Mouse (Mus musculus) heart, adult 10 weeks (tissue): ENCODE data around the gene Man2b2. TPM values are rescaled to one million over a fixed set of nuclear protein-coding genes. Genes with fewer than 3 reads are reported as not detected.

Experiments used
- polyA plus RNA-seq: library from polyadenylated mRNA; stranded (reverse); fragments of 350-450 nt; fragmentation: Illumina TruSeq; extraction: RNeasy Lipid Tissue Mini Kit (QIAGEN cat#74804); gene quantifications from one replicate; pipeline ENCODE4 v1.2.3, GENCODE M21; 2014; ENCODE audit warnings: low read depth, low replicate concordance

Man2b2 gene
- 11.8 TPM for polyA plus RNA-seq

GRCm38 (mm10) chr5:36829913-36830879 lies at the start of gene Man2b2:
Gene Man2b2, minus strand, starts transcription at chr5:36830653.

GRCm38 (mm10) chr5:36868266-36869090 lies 38.0 kb upstream of the Man2b2 start, which contains the start of gene Ppp2r2c:
Gene Ppp2r2c, plus strand, starts transcription at chr5:36868513.

GRCm38 (mm10) chr5:36796296-36797014 lies 34.0 kb downstream of the Man2b2 start, which contains the start of gene Mrfap1:
Gene Mrfap1, minus strand, starts transcription at chr5:36796772.

Other genes starting within 250 kb of the Man2b2 start
- gene Tbc1d14, start 237.4 kb downstream of the Man2b2 start, polyA plus RNA-seq, result 11.7 TPM
- 67.6 TPM for gene D5Ertd579e, start 134.6 kb downstream of the Man2b2 start, polyA plus RNA-seq
- 10.1 TPM for gene Bloc1s4, start 82.0 kb downstream of the Man2b2 start, polyA plus RNA-seq
- gene Mrfap1, start 33.9 kb downstream of the Man2b2 start, polyA plus RNA-seq, result 255 TPM
- gene Ppp2r2c, start 37.9 kb upstream of the Man2b2 start, polyA plus RNA-seq, result not detected
- 67.6 TPM for gene Wfs1, start 158.6 kb upstream of the Man2b2 start, polyA plus RNA-seq